Mouse (Mus musculus) G1E (cell line): ENCODE measurements around the gene Hamp2. TPM values are rescaled to one million over a fixed set of nuclear protein-coding genes. Genes with fewer than 3 reads are reported as not detected.
"Not testable (repeated sequence)": the region's sequence is repeated elsewhere in the genome, so short reads cannot be mapped to it uniquely, and the experiment has no call there.

Experiments
- ATAC-seq: 2 replicates; pipeline ENCODE4 v1.8.0; 2016; ENCODE audit warnings: mild to moderate bottlenecking; ENCODE audit not compliant: insufficient number of reproducible peaks, poor library complexity, low FRiP score, severe bottlenecking; ENCODE audit errors: extremely low read depth
- DNase-seq: peaks from one replicate; pipeline ENCODE4 v3.0.0; 2012; ENCODE audit warnings: low spot score
- H3K27me3 ChIP-seq: 2 replicates; pipeline ENCODE4 v1.6.1; 2012; ENCODE audit warnings: mild to moderate bottlenecking, low read length, inconsistent platforms; ENCODE audit not compliant: insufficient read depth
- H3K36me3 ChIP-seq: replicated peaks from 2 replicates; pipeline ENCODE3; 2012; ENCODE audit warnings: mild to moderate bottlenecking, inconsistent platforms
- H3K4me1 ChIP-seq: 2 replicates; pipeline ENCODE4 v1.6.1; 2012; ENCODE audit warnings: low read depth, low read length, inconsistent platforms, mixed read lengths; ENCODE audit not compliant: insufficient read depth
- H3K4me3 ChIP-seq: 2 replicates; pipeline ENCODE4 v1.5.1; 2012; ENCODE audit warnings: low read depth, mild to moderate bottlenecking, inconsistent platforms, low read length, moderate library complexity, mixed read lengths
- H3K9me3 ChIP-seq: replicated peaks from 2 replicates; pipeline ENCODE4 v1.6.1; 2012; ENCODE audit warnings: inconsistent platforms
- CTCF ChIP-seq: IDR thresholded peaks from 2 replicates; pipeline ENCODE4 v1.5.1; 2012; ENCODE audit warnings: low read depth, low read length, inconsistent platforms, mixed read lengths
- GATA1 ChIP-seq: IDR thresholded peaks from 2 replicates; pipeline ENCODE4 v1.6.1; 2012; ENCODE audit warnings: borderline replicate concordance, low read length, inconsistent platforms, mixed read lengths
- GATA2 ChIP-seq: IDR thresholded peaks from 2 replicates; pipeline ENCODE4 v1.6.1; 2012; ENCODE audit warnings: low read depth, low read length, inconsistent platforms, borderline replicate concordance
- POLR2AphosphoS5 ChIP-seq: IDR thresholded peaks from 2 replicates; pipeline ENCODE4 v1.6.1; 2012; ENCODE audit warnings: low read depth, low read length, inconsistent platforms; ENCODE audit not compliant: insufficient replicate concordance
- TAL1 ChIP-seq: conservative IDR thresholded peaks from 2 replicates; pipeline ENCODE4 v1.6.1; 2012; ENCODE audit warnings: low read depth, low read length, inconsistent platforms, mixed read lengths
- polyA plus RNA-seq: library from polyadenylated mRNA; stranded (reverse); fragments of >175 nt; gene quantifications from 2 replicates; pipeline ENCODE4 v1.2.3, GENCODE M21; 2012
- total RNA-seq, 2 experiments: library from RNA; stranded (forward) in 1 of 2; stranded (reverse) in 1 of 2; fragments of 200-1000 nt in 1 of 2; fragments of >200 nt in 1 of 2; fragmentation: Nextera tagmentation in 1 of 2; gene quantifications; 2 replicates each; pipeline ENCODE4 v1.2.3; 2014 to 2017

Gene Hamp2
- total RNA-seq (2014; fragmentation: Nextera tagmentation) (not detected in 2 replicates), total RNA-seq (2017) (not detected in 2 replicates), polyA plus RNA-seq (not detected in 2 replicates)

DNA sequence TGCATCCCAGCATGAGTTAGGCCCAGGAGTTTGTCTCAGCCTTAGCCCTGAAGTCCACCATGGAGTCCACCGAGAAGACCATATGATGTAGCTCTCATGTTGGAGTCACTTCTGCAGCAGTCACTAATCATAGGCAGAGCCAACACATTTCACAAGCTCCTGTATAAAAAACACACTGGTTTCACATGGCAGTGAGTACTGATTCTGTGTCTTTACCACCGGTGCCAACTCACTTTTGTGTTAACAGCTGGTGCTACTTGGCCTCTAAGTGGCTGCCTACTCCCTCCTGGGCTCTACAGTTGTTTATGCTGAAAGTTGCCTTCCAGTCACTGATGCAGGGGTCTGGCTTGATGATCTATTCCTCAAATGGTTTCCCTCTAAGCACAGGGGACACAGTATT, at the start of gene Hamp2:
Gene Hamp2, minus strand, starts transcription at position 101 of the 400 bp plus-strand sequence.
- ATAC-seq, H3K4me1 ChIP-seq, H3K36me3 ChIP-seq, H3K4me3 ChIP-seq, DNase-seq, H3K9me3 ChIP-seq, H3K27me3 ChIP-seq: not testable (repeated sequence)

DNA sequence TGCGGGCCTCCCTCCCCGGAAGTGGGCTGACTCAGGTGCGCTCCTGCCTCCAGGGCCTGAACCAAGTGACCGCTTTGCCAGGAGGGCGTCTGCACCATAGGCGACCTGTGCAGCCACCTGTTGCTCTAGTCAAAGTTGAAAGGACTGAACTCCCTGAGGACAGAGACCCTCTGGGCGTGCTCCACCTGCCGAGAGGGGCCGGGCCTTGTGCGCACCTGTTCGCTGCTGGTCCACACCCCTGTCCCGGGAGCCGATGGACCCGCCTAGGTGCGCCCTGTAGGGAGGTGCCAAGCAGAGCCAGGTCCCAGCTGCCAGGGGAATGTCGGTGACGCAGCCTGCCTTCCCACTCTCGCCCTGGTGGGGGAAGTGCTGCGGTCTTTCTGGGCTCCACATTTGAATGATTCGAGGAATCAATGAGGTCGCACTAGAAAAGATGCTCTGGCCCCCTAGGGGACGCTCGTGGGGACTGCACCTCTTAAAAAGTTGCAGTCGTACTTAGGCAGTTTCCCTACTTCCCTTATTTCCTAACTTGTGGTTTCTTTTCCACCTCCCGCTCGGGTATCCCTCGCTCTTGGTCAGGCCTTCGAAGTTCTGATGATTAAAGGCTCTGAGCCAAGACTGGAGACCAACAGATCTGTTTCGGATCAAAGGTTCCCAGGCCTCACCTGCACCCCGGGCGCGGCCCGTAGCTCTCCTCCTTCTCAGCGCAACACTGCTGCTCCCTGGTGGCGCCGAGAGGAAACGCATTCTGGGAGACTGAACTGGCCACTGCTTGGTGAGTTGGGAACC, 49.2 kb upstream of the Hamp2 start, which contains the start of gene Fam187b:
Gene Fam187b, plus strand, starts transcription at position 290 of the 789 bp plus-strand sequence.
- TF ChIP-seq CTCF (peak; percentile 64; the same call in 1 of the 2 replicates), GATA1 (no peak)
- Histone ChIP-seq H3K27me3 (peaks cover 18% of the 10 kb centered on the region), H3K4me1 (peaks cover 4% of the 10 kb centered on the region), H3K9me3 (peaks cover 8% of the 10 kb centered on the region), H3K36me3 (no peaks in the 10 kb centered on the region), H3K4me3 (peak within 1 kb of the TSS; percentile 61; the same call in 1 of the 2 replicates)
- peak; percentile 68 for ATAC-seq
- DNase-seq = peak; percentile 54

DNA sequence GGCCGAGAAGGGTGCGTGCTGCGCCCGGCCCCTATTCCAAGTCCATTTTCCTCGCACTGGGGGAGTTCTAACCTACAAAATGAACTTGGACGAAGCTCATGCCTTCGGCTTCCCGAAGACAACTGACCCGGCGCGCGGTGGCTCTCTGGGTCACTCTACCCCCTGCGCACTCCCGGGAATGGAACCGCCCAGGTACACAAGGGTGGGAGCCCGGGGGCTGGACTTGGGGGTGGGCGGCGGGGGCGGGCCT, 48.7 kb upstream of the Hamp2 start, which contains the start of gene Lsr:
Gene Lsr, minus strand, starts transcription at position 214 of the 250 bp plus-strand sequence.
- Histone ChIP-seq H3K9me3 (peaks cover 8% of the 10 kb centered on the region), H3K4me1 (peaks cover 4% of the 10 kb centered on the region), H3K27me3 (peaks cover 21% of the 10 kb centered on the region), H3K4me3 (peak within 1 kb of the TSS; percentile 61; the same call in 1 of the 2 replicates), H3K36me3 (no peaks in the 10 kb centered on the region)
- DNase-seq = no peak
- TF ChIP-seq TAL1 (no peak), CTCF (no peak), GATA2 (no peak), GATA1 (no peak), POLR2AphosphoS5 (no peak)
- no peak for ATAC-seq

DNA sequence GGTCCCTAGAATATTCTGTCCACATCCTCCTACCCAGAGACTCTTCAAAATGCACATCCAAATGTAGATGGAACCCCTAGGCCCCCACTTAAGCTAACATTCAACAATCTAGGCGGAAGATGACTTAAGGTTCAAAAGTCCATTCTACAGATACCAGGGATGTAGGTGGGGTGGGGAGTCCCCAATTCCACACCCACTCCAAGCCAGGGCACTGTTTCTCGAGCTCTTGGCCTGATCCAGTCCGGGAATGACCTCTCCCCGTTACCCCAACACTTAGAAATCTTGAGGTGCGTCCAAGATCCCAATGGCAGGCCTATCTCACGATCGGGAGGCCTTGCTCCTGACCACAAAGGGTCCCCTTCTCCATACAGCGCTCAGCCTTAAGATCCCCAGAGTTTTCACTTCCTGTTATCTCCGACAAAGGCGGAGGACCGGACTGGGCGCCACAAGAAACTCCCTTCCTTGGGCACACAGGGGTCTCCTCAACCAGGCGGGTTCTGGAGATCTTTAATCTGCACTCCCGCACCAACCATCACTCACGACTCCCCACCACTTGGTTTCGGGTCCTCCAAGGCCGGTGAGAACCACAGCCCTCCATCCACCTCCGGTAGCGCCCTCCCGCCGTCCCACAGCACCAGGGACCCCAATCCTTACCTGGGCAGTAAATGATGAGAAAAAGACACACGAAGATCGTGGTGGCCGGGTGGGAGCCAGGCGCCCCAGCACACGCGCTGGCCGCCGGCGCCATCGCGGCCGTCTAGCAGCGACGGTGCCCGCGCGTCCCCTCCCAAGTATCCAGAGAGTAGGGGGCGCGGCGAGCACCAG, 48.2 kb upstream of the Hamp2 start:
- H3K9me3 ChIP-seq = peaks cover 8% of the 10 kb centered on the region
- TF ChIP-seq CTCF (no peak), TAL1 (no peak), GATA2 (no peak), GATA1 (no peak), POLR2AphosphoS5 (no peak)
- H3K4me1 ChIP-seq = peaks cover 4% of the 10 kb centered on the region
- H3K36me3 ChIP-seq = no peaks in the 10 kb centered on the region
- H3K4me3 ChIP-seq = no peak overlapping the region
- no peak for DNase-seq
- ATAC-seq = no peak
- peaks cover 21% of the 10 kb centered on the region for H3K27me3 ChIP-seq

DNA sequence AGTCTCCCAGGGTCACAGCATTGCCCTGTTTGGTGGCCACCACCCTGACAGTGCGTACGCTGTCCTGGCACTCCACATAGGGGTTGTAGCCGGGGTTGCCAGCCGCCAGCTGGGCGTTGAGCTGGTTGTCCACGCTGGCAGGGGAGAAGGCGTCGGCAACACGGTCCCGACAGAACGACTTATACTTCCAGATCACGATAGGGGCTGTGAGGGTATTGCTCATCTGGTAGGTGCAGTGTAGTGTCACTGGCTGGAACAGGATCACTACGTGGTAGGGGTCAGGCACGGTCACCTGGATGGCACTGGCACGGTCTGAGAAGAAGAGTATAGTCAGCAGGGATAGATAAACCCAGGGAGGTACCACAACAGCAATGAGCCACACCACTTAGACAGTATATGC, 47.4 kb upstream of the Hamp2 start:
- ATAC-seq (no peak), DNase-seq (no peak)
- Histone ChIP-seq H3K36me3 (no peaks in the 10 kb centered on the region), H3K9me3 (peaks cover 8% of the 10 kb centered on the region), H3K27me3 (peaks cover 22% of the 10 kb centered on the region), H3K4me1 (peaks cover 4% of the 10 kb centered on the region), H3K4me3 (no peak overlapping the region)
- TF ChIP-seq TAL1 (no peak), CTCF (no peak), GATA1 (no peak), GATA2 (no peak), POLR2AphosphoS5 (no peak)

DNA sequence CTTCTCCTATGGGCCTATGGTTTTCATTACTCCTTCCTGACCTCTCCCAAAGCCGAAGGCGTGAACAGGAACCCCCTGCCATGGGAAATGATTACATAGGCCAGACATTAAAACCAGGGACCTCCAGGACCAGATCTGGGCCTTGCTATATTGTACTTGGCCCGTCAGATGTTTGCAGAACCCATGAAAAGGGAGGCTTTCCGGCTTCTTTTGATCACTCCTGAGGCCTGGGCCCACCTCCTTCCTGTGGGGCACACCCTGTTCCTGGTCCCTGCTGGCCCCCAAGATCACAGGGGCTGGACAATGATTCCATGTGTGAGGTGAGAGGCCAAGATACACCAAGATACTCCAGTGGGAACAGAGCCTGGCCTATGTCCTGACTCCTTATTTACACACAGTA, 44.7 kb upstream of the Hamp2 start:
- no peak for DNase-seq
- ATAC-seq = no peak
- no peak overlapping the region for H3K4me3 ChIP-seq
- TF ChIP-seq TAL1 = no peak
- TF ChIP-seq CTCF = no peak
- no peak for TF ChIP-seq POLR2AphosphoS5
- peaks cover 8% of the 10 kb centered on the region for H3K9me3 ChIP-seq
- peaks cover 33% of the 10 kb centered on the region for H3K27me3 ChIP-seq
- H3K4me1 ChIP-seq = peaks cover 14% of the 10 kb centered on the region
- H3K36me3 ChIP-seq = no peaks in the 10 kb centered on the region
